Mouse (Mus musculus): ENCODE measurements at regions not wholly inside any gene's neighbourhood (a gene's known extent, or its start where the extent isn't known, plus 50 kb on each side); places are given as distances from the start of the nearest gene placed in this dataset.

GRCm38 (mm10) chr10:24476288-24476687 lies 119.0 kb upstream of the Ccn2 start:
- TF ChIP-seq CTCF (IDR thresholded peaks at IDR 0.05; ENCODE audit: insufficient read depth, low read length), result no peak
- no peak for TF ChIP-seq POLR2A (IDR thresholded peaks at IDR 0.05; ENCODE audit: borderline replicate concordance, extremely low read depth, low read depth, low read length)
